Mouse (Mus musculus) CH12.LX (cell line): ENCODE measurements around the gene Nme3.

ENCODE experiments used
- CTCF ChIP-seq, 2 experiments: IDR thresholded peaks in 1 of 2; conservative IDR thresholded peaks in 1 of 2; 2 replicates each; pipeline ENCODE4 v1.5.1; 2011 to 2012; ENCODE audit warnings: low read depth in 2 of 2, low read length in 2 of 2, improper control_type of control experiment in 1 of 2, inconsistent platforms in 1 of 2, mild to moderate bottlenecking in 1 of 2, moderate library complexity in 1 of 2
- HCFC1 ChIP-seq: IDR thresholded peaks from 2 replicates; pipeline ENCODE4 v1.6.1; 2012; ENCODE audit warnings: low read depth, mild to moderate bottlenecking, inconsistent platforms, low read length, improper control_type of control experiment
- IRF4 ChIP-seq: IDR thresholded peaks from 2 replicates; pipeline ENCODE4 v1.6.1; 2014; ENCODE audit warnings: low read depth, mild to moderate bottlenecking, inconsistent platforms, low read length, improper control_type of control experiment
- RCOR1 ChIP-seq: conservative IDR thresholded peaks from 2 replicates; pipeline ENCODE4 v1.6.1; 2012; ENCODE audit warnings: low read depth, mild to moderate bottlenecking, inconsistent platforms, low read length, improper control_type of control experiment

- no peak for TF ChIP-seq CTCF (conservative IDR thresholded peaks at IDR 0.05 in 1 of 2, IDR thresholded peaks at IDR 0.05 in 1 of 2; ENCODE audit: low read depth in 2 of 2, low read length in 2 of 2)
- TF ChIP-seq HCFC1 = peak; percentile 81
- TF ChIP-seq IRF4 = peak; percentile 25; the same call in 1 of the 2 replicates
- no peak for TF ChIP-seq RCOR1
Measured at GRCm38 (mm10) chr17:24850065-24850772, 46.1 kb upstream of the Nme3 start, which contains the start of gene Fahd1.
